Mouse (Mus musculus) spleen, postnatal 14 days (tissue): ENCODE data around the gene Pik3r1.

Experiments
- DNase-seq, 2 experiments: peaks; one replicate each; pipeline ENCODE4 v3.0.0; 2021 to 2022; ENCODE audit warnings: low spot score in 2 of 2

Pik3r1 gene

DNA sequence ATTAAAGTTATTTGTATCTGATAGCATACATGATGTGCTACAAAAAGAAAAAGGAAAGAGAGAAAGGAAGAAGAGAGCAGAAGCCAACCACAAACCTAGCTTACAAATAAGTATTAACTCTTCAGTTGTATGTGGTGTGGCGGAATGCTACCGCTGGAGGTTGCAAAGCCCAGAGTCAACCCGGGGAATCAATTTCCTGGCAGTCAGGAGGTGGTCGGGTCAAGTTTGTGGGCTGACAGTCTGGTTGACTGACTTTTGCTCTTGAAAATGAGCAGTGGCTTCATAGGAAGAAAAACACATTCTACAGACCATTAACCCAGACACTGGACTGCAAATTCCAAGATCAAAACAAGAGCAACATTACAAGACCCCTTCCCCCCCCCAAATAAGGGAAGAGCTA lies 85.6 kb downstream of the Pik3r1 start:
- no peak for DNase-seq

DNA sequence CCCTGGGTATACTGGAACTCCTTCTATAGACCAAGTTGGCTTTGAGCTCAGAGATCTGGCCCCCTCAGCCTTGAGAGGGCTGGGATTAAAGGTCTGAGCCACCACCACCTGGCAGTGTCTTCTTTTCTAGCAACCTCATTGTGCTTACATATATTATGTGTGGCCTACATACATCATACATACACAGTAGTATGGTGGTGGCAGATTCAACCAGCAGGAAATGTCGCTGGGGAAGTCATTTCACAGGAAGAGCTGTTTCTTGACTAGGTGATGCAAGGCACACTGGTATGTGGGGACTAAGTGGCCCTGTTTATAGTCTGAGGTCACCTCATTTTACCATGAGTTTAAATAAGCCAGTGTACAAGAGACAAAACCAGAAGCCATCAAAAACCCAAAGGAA lies 87.9 kb downstream of the Pik3r1 start:
- DNase-seq: no peak

DNA sequence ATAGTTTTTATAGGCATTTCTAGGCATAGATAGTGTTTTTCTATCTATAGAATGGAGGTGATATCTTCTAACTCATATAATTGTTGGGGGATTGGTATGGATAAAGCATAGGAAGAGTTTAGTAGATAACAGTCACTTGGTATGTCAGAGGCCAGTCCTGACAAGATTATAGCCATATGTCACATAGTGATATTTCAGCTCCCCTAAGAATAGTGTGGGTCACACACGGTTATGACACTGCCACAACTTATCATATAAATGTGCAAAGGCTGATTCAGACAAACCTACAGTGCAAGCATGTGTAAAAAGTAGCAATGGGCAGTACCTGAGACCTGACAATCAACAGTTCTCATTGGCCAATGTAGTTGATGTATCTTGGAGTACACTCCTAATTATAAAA lies 89.0 kb downstream of the Pik3r1 start:
- no peak for DNase-seq

DNA sequence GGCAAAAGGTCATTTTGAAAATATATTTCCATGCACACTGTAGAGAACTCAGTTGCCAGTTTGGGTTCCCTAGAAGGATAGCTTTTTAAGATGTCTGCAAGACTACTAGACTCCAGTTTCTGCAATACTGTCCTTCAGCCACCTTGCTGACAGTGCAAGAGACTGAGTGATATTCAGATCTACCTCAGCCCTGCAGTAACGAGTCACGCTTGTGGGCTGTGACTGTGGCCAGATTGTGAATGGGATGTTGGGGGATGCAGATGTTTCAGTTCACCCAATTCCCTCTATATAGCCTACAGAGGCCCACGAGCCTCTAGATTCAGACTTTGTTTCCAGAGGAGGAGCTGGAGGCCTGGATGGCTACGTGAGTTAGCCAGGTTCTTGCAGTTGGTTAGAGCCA lies 90.0 kb downstream of the Pik3r1 start:
- DNase-seq: no peak

DNA sequence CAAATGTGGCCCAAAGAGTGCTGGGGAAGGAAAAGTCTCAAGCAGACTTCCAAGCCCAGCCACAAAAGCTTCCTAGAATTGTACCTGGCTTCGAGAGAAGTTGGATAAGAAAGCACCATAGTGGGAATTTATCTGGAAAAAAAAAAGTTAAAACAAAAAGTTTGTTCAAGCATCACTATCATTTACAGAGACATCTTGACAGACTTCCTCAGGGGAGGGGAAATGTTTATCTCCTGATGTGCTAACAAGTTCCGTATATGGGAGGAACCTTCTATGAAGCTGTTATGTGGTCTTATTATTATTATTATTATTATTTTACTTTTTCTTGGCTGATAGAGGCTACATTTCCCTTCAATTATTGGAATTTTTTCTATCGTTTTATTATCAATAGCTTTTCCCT lies 94.1 kb downstream of the Pik3r1 start:
- DNase-seq: no peak

DNA sequence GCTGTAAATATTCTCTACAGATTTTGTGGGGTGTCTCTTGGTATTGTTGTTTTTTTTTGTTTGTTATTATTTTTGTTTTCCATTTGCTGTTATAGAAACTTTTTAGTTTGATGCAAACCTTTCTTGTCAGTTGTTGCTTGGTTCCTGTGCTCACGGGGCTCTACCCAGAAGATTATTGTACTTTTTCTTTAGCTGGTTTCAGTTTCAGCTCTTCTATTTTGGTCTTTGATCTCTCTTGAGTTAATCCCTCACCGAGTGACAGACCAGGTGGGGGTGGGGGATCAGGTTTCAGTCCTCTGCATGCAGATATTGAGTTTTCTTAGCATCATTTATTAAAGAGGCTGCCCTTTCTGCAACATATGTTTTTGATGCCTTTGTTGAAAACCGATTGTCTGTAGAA lies 99.2 kb downstream of the Pik3r1 start:
- DNase-seq: no peak

DNA sequence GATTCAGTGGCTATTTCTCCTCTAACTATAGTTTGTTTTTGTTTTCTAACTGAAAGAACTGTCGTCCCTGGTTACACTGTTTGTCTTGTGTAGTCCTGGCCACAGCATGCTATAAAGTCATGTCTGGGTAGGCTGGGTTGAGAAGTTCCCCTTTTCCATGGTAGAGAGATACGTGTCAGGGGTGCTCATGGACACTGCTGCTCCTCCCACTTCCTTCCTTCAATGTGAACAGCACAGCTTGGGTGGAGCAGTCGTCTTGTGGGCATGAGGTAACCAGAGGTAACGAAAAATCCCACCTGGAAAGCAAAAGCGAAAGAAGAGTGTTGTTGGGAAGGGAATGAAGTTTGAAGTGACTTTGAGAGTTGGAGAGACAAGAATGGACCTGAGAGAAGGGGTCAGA lies 104.0 kb downstream of the Pik3r1 start:
- DNase-seq: no peak

DNA sequence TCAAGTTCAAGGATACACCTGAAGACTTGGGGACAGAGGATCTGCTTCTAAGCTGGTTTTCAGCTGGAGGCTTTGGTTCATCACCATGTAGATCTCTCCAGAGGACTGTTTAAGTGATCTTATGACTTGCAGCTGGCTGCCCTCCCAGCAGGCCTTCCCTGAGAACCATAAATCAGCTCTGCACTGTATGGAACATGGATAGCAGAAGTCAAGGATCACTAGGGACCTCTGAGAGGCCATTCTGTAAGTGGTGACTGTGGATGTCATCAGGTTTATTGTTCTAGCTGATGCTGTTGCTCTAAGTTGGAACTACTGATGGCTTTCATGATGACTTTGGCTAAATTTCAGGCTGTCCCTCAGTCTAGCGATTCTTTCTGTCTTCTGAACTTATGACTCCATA lies 105.1 kb downstream of the Pik3r1 start:
- no peak for DNase-seq

DNA sequence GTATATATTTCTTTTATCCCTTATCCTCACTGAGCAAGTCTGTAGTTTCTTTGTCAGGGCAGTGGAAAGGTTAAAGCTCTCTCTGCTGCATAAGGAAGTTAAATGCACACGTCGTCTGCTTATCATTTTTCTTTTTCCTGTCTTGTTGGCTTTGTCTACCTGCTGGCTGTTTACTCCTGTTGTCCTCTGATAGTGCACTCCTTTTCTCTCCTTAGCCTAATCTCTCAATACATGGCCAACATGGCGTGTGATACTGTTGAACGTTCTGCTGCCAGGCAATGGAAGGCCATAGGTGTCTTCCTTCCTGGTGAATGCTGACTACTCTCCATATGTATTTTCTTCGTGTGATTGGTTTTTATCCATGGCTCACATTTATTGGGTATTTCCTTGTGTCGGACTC lies 106.5 kb downstream of the Pik3r1 start:
- no peak for DNase-seq

DNA sequence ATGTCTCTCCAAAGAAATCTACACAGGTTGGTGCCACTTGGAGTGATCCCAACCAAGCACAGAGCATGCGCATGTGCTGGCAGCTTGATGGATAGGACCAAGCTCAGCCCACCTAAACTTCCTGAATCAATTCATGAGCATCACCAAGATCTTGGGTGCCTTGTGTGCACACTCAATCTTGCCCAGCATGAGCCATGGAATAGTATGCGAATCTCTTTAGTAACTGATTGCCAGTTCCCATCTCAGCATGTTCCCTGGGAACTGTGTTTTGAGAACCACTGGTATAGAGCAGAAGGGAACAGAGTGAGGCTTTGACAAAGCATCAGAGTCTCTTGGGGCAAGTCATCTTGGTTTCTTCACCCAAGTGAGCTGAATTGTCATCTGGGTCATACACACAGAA lies 107.8 kb downstream of the Pik3r1 start:
- DNase-seq: no peak

DNA sequence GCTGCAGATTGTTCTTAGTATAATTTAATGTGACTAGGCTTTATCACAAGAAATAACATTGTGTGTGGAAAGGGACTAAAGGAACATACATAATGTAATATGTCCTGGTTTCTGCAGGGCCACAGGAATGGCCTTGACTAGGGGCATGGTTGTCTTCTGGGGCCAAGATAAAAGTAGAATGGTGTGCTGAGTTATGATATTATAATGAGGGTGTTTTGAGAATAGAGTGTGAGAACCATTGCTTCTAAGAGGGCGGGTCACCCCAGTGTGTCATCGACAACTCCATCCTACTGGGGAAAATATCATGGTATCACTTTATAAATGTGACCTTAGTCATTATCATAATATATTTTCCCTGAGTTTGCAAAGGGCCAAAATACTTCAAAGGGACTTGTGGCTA lies 115.9 kb downstream of the Pik3r1 start:
- DNase-seq: no peak

DNA sequence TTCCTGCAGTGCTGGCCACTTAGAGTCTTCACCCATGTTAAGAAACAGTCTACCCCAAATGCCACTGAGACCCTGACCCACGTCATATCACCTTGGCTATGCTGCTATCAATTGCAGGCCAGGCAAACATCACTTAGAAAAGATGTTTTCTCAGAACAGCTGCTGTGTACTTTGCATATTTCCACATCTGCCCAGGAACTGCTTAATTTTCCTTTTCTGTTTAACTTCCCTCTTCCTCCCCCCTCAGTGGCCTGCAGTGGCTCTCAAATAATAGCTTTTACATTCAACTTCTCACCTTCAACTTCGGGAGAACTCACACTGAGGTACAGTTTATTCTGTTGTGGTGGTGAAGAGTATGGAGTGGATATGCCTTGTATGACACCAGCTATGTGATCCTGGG lies 126.4 kb downstream of the Pik3r1 start:
- DNase-seq: no peak

DNA sequence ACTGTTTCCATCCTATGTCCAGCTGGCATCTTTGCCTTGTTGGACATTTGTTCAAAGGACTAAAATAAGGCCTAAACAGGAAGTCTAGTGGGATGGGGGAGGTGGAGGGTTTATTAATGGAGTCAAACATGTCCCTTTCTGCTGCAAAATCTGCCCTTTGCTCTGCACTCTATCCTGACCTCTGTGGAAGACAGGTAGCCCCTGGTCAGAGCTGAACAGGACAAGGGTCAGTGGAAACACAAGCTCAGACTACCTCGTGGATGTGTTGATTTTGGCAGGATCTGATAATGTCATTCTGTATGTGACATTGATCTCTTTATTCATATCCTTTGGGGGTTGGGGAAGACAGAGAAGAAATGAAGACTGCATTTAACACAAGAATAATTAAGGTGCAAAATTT lies 132.2 kb downstream of the Pik3r1 start:
- no peak for DNase-seq

DNA sequence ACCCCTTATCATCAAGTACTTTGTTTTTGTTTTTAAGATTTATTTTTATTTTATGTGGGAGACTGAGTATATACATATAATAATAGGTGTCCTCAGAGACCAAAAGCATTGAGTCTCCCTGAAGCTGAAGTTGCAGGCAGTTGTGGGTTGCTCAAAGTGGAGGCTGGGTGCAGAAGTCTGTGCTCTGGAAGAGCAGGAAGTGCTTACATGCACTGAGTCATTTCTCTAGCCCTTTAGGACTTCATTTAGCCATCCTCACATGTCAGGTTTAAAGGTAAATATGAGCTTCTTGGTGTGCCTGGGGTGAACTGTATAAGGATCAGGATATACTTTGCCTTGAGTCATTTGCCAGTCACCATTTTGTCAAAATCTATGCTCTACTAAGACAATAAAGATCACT lies 133.6 kb downstream of the Pik3r1 start:
- no peak for DNase-seq

DNA sequence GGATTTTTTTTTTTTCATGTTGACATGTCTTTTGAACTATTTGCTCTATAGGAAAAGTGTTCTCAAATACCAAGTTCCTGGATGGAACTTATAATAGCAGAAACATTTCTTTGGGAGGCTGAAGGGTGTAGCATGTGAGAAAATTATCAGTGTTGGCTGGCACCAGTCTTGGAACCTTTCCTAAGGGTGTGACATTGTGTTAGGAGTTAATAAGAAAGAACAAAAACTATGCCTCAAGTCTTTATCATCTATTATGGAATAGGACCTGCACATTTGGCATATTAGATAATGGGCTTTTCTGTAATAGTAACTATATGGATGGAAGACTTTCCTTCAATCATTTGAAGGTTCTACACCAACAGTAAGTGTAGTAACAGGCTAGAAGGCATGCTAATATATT lies 134.4 kb downstream of the Pik3r1 start:
- DNase-seq: no peak

DNA sequence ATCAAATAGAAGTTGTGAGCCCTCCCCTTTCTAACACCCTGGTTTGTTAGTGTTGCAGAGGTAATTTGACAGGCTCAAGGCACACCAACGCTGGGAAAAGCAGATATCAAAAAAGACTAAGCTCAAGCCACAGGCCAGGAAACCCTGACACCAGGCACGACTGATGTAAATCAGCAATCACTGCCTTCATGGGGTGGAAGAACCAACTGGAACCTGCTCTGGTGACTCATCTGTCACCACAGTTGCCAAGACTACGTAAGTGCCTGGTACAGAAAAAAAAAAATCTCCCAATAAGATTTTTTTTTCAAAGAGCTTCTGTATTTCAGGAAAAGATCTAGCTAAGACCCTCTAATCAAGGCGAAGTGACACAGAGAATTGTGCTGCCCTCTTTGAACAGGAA lies 135.2 kb downstream of the Pik3r1 start:
- no peak for DNase-seq

DNA sequence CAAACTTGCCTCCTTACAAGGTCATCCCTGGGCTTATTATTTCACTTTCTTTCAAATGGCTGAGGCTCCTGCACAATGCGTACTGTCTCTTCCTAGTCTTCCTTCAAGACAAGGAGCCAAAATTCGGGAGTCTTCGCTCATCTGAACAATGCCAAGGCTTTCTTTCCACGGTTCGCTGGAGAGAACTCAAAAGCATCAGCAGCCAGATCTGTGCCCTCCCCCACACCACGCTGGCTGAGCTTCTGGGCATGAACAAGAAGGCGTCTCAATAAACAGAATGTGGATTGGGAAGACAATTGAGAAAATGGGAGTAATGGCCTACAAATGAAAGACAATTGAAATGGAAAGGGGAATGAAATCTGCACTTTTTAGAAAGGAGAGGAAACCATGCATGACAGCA lies 136.5 kb downstream of the Pik3r1 start:
- DNase-seq: no peak
